Mouse (Mus musculus) regulatory T cell (primary cell): Measurements from ENCODE around the gene Atp10b.
"Not testable (repeated sequence)": the region's sequence is repeated elsewhere in the genome, so short reads cannot be mapped to it uniquely, and the experiment has no call there.

ENCODE experiments used
- in situ Hi-C: fragments of 300-600 bp; cut with MboI, MseI; formaldehyde crosslinking; loops from one replicate; pipeline ENCODE4 v1.15.1; 2025; ENCODE audit warnings: high pct_unique_total_duplicates

Atp10b gene

DNA sequence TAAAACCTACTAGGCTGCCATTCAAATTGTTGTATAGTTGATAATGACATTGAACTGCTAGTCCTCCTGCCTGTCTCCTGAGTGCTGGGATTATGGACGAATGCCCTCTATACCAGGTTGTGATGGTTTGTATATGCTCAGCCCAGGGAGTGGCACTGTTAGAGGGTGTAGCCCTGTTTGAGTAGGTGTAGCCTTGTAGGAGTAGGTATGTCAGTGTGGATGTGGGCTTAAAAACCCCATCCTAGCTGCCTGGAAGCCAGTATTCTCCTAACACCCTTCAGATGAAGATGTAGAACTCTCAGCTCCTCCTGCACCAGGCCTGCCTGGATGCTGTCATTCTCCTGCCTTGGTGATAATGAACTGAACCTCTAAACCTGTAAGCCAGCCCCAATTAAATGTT, at the start of gene Atp10b:
Atp10b (plus strand) TSS at position 301 of the 400 bp plus-strand sequence.
- in situ Hi-C loops = no loop called here

DNA sequence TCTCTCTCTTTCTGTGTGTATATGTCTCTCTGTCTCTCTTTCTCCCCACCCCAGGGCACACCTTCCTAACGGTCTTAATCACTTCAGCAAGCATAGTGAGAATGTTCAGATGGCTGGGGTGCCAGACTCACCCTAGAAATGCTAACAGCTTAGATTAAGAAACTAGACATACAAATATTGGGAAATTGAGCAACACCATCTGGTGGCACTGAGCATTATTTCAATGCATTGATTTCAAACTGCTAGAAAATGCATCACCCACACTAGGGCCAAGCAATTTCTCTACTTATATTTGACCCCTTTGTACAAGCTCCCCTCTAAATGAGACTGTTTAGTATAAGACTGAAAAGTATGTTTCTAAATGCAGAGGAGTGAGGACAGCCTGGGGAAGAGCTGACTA, 48.3 kb upstream of the Atp10b start:
- in situ Hi-C loops = no loop called here

DNA sequence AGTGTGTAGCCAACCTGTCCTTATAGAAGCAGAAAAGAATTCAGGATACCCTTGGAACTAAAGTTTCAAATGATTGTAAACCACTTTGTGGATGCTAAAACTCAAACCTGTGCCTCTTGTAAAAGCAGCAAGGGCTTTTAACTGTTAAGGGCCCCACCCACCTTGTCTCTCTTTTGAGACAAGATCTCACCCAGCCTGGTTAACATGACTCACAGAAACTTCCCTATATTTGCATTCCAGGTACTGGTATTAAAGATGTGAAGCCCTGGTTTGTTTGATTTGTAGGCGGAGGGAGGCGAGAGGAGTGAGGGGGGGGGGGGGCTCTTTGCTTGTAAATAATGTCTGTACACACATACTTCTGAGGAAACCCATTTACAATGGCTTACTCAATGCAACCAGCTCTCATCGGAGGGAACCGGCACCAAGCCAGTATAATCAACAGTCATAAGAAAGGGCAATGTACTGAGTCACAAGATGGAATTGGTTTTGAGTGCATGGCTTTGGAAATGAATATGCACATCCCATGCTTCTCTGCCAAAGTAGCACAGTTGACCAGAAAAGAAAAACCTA, 23.7 kb upstream of the Atp10b start:
- in situ Hi-C loops = no loop called here

DNA sequence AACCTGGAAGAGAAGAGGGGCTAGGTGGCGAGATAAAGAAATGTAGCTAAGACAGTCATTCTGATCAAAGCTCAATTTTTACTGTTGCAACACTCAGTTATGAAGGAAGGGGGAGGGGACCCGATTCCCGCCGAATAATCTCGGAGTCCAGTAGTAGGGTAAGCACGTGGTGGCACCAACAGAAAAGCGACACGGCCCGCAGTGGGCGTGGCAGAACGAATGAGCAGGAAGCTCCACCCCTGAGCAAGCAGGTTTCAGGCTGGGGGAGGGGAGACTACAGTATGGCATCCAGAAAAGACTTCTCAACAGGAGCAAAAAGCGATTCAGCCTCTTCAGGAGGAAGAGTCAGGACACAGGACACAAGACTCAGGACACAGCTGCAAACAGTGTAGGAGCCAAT, 23.1 kb upstream of the Atp10b start:
- in situ Hi-C loops = not testable (repeated sequence)

GRCm38 (mm10) chr11:43141296-43141695, 8.4 kb upstream of the Atp10b start:
- in situ Hi-C loops = no loop called here

DNA sequence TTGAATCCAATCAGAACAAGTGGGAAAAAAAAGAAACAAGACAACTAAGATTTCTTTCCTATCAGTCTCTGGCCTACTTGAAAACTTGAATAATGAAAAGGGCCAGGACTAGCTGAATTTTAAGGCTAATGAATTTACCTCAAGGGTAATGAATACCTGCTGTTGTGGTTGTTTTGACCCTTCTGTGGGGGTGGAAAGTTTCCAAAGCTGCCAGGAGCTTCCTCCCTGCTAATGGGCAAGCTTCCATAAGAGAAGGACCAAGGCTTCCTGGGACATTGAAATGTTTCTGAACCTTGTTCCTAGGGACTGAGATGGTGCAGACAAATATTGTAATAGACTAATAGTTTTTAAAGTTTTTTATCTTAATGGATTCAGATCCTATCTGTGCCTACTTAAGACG, 6.9 kb upstream of the Atp10b start:
- in situ Hi-C loops = no loop called here

GRCm38 (mm10) chr11:43144178-43144577, 5.5 kb upstream of the Atp10b start:
- in situ Hi-C loops = no loop called here

DNA sequence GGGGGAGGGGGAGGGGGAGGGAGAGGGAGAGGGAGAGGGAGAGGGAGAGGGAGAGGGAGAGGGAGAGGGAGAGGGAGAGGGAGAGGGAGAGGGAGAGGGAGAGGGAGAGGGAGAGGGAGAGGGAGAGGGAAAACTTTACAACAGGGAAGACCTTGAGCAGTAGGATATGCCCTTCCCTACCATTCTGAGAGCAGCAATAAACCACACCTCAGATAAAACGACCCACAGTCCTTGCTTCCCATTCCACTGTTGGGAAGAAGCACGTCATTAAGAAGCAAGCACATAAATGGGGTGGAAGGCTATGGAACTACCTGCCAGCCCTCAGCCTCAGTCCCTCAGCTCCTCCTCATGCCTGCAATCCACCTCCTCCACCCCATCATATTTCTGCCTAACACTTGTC, 4.8 kb upstream of the Atp10b start:
- in situ Hi-C loops = not testable (repeated sequence)

GRCm38 (mm10) chr11:43147380-43147779, 2.3 kb upstream of the Atp10b start:
- in situ Hi-C loops = no loop called here

DNA sequence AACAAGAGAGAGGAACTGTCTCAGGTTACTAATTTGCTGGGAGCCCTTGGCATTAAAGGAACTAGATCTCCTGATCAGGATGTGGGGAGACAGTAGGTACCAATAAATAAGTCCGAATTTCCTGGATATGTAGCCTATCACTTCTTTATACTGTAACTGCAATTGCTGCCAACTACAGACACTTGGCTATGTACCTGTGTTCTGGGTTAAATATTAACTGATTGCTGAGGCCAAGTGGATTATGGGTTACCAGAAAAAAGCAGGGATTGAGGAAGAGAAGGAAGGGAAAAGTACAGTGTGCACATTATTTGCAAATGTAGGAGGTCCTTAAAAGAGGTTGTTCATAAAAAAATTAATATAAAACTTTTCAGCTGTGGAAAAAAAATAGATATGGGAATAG, 1.3 kb upstream of the Atp10b start:
- in situ Hi-C loops = no loop called here

DNA sequence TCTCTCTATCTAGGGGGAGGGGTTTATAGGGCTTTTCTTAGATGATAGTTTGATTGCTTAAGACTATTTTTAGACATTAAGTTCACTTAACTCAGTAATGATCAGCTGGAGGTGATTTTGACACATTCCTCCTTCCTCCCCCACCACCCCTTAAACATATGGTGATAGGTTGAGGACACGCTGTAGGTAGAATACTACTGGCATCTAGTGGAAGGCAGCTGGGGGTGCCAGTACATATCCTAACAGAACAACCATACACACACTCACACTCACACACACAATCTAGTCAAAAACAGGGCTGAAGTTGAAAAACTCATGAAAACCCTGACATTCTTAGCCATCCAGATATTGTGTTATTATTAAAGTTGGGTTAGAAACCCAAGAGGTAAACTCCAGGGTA, 5.3 kb downstream of the Atp10b start:
- in situ Hi-C loops = no loop called here

DNA sequence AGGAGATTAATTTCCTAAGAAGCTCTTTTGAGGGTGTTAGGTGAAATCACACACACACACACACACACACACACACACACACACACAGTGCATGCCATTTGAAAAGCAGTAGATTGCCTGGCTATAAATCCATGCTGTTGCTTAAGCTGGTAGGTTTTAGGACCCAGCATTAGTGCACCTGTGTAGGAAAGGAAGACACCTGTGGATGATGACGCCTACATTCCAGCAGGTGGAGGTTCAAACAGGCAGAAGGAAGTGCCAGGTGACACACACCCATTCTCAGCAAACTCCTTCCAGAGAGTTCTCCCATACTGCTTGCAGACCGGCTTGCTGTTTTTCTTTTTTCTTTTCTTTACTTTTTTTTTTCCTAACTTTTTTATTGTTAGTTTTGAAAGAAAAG, 5.7 kb downstream of the Atp10b start:
- in situ Hi-C loops = no loop called here

GRCm38 (mm10) chr11:43158814-43159213, 9.1 kb downstream of the Atp10b start:
- in situ Hi-C loops = no loop called here

DNA sequence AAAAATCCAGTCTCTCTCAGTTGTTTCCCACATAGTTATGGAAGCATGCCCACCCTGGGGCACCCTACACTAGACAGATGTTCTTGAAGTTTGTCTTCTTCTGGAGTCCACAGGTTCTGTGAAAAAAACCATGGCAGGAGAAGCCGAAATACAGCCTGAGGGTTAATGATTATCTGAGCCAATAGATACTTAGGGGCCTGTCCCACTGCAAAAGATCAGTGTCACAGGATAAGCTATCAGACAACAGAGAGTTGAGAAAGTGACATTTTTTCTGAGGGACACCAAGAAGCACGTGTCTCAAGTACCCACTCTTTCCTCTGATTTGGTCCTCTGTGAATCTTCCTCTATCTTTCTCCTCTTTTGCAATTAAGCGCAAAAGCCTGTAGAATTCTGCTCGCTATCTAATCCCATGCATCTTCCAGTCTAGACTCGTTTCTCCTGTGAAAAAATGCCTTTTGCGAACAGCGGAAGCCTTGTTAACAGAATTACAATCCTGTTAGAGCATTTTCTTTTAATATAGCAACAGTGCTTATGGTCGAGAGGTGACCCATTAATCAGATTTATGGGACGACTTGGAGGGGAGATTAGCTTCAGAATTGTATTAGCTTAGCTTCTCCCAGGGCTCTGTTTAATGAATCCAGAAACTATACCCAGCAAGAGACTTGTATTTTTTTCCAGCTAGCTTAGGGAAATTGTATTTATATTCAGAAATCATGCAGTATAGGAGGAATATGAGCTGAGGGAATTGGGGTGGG, 10.7 kb downstream of the Atp10b start:
- in situ Hi-C loops = no loop called here

DNA sequence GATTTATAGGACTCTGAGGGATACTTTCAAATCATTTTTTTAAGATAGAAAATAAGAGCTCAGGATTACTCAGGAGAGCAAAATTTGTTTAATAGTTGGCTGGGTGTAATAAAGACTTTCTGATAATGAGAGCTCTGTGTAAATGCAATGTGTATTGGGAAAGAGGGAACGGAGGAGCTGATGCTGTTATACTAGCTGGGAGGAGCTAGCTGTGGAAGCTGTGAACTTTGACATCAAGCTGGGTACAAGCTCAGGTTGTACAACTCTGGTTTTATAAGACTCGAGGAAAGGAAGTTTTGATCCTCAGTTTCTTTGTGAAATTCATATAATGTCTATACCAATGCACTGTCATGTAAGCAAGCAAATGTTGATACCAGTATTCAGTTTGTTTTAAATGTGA, 20.9 kb downstream of the Atp10b start:
- in situ Hi-C loops = no loop called here

GRCm38 (mm10) chr11:43174359-43175116, 24.9 kb downstream of the Atp10b start:
- in situ Hi-C loops = no loop called here

- in situ Hi-C loops = no loop called here
Measured at GRCm38 (mm10) chr11:43182401-43182800, 32.7 kb downstream of the Atp10b start.

- in situ Hi-C loops = no loop called here
Measured at GRCm38 (mm10) chr11:43182816-43183215, 33.1 kb downstream of the Atp10b start.

GRCm38 (mm10) chr11:43183457-43183856, 33.8 kb downstream of the Atp10b start:
- in situ Hi-C loops = no loop called here

- in situ Hi-C loops = no loop called here
Measured at GRCm38 (mm10) chr11:43186291-43186690, 36.6 kb downstream of the Atp10b start.

GRCm38 (mm10) chr11:43189817-43190593, 40.3 kb downstream of the Atp10b start:
- in situ Hi-C loops = no loop called here

DNA sequence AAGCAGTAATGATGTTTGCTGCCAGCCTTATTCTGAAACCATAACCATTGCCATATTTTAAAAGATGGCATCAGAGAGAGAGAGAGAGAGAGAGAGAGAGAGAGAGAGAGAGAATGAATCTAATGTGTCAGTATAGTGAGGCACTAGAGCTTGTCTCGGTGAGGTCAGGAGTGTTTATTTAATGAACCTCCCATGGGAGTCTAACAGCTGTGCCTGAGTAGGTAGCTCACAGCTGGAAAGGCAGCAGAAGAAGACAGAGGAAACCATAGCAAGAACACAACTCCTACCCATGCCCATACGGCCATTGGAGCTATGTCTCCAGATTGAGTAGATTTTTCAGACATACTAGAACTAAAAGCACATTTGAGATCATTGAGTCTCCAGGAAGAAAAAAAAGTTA, 49.1 kb downstream of the Atp10b start:
- in situ Hi-C loops = no loop called here
